ENCODE assay signal across 13 mouse cellular contexts in the genomic region with DNA sequence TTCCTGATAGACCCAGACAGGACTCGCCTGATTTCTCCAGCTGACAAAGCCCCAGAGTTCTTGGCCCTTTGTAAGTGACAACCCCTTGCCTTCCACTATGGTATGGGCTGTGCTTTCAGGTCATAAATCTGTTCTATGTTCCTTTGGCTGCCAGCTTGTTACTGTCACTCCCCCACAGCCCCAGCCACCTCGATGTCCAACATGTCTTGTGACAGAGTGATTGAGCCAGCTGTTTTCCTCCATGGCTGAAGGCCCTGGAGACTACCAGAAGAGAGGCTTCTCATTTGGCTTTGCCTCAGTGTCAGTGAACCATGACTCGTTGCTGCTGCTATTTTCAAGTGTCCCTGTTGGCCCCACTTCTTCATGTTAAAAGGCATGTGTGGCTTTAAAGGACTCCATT.
DNase-seq lines count a peak whose midpoint lies in the region; ATAC-seq lines count a peak whose summit lies in the region.
"Had no signal": no experiment of that assay in that cellular context is flagged by ENCODE, and none has a peak within 500 bp of the region (broad histone marks: within the 10 kb centered on the region; RNA-seq: fewer than 3 reads in every experiment).

No protein-coding gene starts in this region.

- DNase-seq in heart, adult 11 months = peak; percentile 87
- DNase-seq in heart, embryonic 10.5 days (ENCODE audit: low spot score) = no peak
- no peak for DNase-seq in neural tube, embryonic 11.5 days (ENCODE audit: low spot score)
- no peak for DNase-seq in adrenal gland, adult 2 months
- DNase-seq in adrenal gland, postnatal 14 days = no peak
- DNase-seq: cerebellum, adult 9-10 months; layer of hippocampus, postnatal 36 days had no signal

- no peaks in the 10 kb centered on the region for H3K4me1 ChIP-seq in heart, embryonic 10.5 days
- H3K4me1 ChIP-seq in neural tube, embryonic 11.5 days (ENCODE audit: control insufficient read depth, insufficient read depth, low read length) = no peaks in the 10 kb centered on the region
- H3K4me1 ChIP-seq in neural tube, embryonic 15.5 days = peaks cover 14% of the 10 kb centered on the region
- H3K4me1 ChIP-seq in lung, embryonic 16.5 days (replicated peaks; ENCODE audit: control insufficient read depth, insufficient read depth, low read length) = peaks cover 17% of the 10 kb centered on the region
- 0 out of 2 replicates have a peak, but pooled peaks cover 5% of the 10 kb centered on the region for H3K4me1 ChIP-seq in intestine, embryonic 16.5 days (ENCODE audit: control insufficient read depth, insufficient read depth, low read length)
- H3K4me1 ChIP-seq: forebrain, embryonic 15.5 days had no signal

- ATAC-seq in neural tube, embryonic 11.5 days (ENCODE audit: insufficient read depth, low FRiP score, low TSS enrichment) = peak; percentile 17; the same call in 1 of the 2 replicates
- ATAC-seq in neural tube, embryonic 15.5 days (ENCODE audit: low FRiP score) = no peak
- peak; percentile 93 for ATAC-seq in lung, embryonic 16.5 days (ENCODE audit: low read depth)
- ATAC-seq in intestine, embryonic 16.5 days = no peak
- ATAC-seq: forebrain, embryonic 15.5 days had no signal

- H3K9me3 ChIP-seq in heart, embryonic 10.5 days = no peaks in the 10 kb centered on the region
- H3K9me3 ChIP-seq in neural tube, embryonic 11.5 days (ENCODE audit: control insufficient read depth, low read length) = no peaks in the 10 kb centered on the region
- H3K9me3 ChIP-seq in neural tube, embryonic 15.5 days (replicated peaks) = no peaks in the 10 kb centered on the region
- no peaks in the 10 kb centered on the region for H3K9me3 ChIP-seq in lung, embryonic 16.5 days (ENCODE audit: control insufficient read depth, low read length)
- no peaks in the 10 kb centered on the region for H3K9me3 ChIP-seq in intestine, embryonic 16.5 days (ENCODE audit: control insufficient read depth, low read length)
- H3K9me3 ChIP-seq: embryonic facial prominence, embryonic 15.5 days; forebrain, embryonic 15.5 days; limb, embryonic 13.5 days had no signal

- no peaks in the 10 kb centered on the region for H3K27me3 ChIP-seq in heart, embryonic 10.5 days (ENCODE audit: insufficient read depth, poor library complexity, severe bottlenecking)
- no peaks in the 10 kb centered on the region for H3K27me3 ChIP-seq in neural tube, embryonic 11.5 days (ENCODE audit: control insufficient read depth, insufficient read depth, low read length)
- no peaks in the 10 kb centered on the region for H3K27me3 ChIP-seq in neural tube, embryonic 15.5 days (replicated peaks)
- H3K27me3 ChIP-seq in lung, embryonic 16.5 days (ENCODE audit: control insufficient read depth, insufficient read depth, low read depth, low read length) = peaks cover 3% of the 10 kb centered on the region; the same call in 1 of the 2 replicates
- H3K27me3 ChIP-seq in intestine, embryonic 16.5 days (replicated peaks; ENCODE audit: control insufficient read depth, insufficient read depth, low read length) = no peaks in the 10 kb centered on the region
- H3K27me3 ChIP-seq: embryonic facial prominence, embryonic 15.5 days; forebrain, embryonic 15.5 days; limb, embryonic 13.5 days had no signal

- no peaks in the 10 kb centered on the region for H3K36me3 ChIP-seq in heart, embryonic 10.5 days
- H3K36me3 ChIP-seq in neural tube, embryonic 11.5 days (ENCODE audit: control insufficient read depth, insufficient read depth, low read length) = no peaks in the 10 kb centered on the region
- no peaks in the 10 kb centered on the region for H3K36me3 ChIP-seq in neural tube, embryonic 15.5 days
- no peaks in the 10 kb centered on the region for H3K36me3 ChIP-seq in lung, embryonic 16.5 days (ENCODE audit: control insufficient read depth, insufficient read depth, low read length)
- no peaks in the 10 kb centered on the region for H3K36me3 ChIP-seq in intestine, embryonic 16.5 days (ENCODE audit: control insufficient read depth, insufficient read depth, low read length)
- H3K36me3 ChIP-seq: embryonic facial prominence, embryonic 15.5 days; forebrain, embryonic 15.5 days; limb, embryonic 13.5 days had no signal

- no peak overlapping the region for H3K9ac ChIP-seq in neural tube, embryonic 11.5 days (ENCODE audit: low read length)
- no peak overlapping the region for H3K9ac ChIP-seq in neural tube, embryonic 15.5 days (replicated peaks)
- no peak overlapping the region for H3K9ac ChIP-seq in lung, embryonic 16.5 days (ENCODE audit: low read length)
- H3K9ac ChIP-seq in intestine, embryonic 16.5 days (ENCODE audit: low read depth, low read length) = no peak overlapping the region
- H3K9ac ChIP-seq: embryonic facial prominence, embryonic 15.5 days; forebrain, embryonic 15.5 days; limb, embryonic 13.5 days had no signal

- WGBS in heart, embryonic 10.5 days = 68% methylated on average over 3 of the region's 3 CpGs
- 34% methylated on average over 3 of the region's 3 CpGs for WGBS in neural tube, embryonic 11.5 days
- WGBS in neural tube, embryonic 15.5 days = 49% methylated on average over 3 of the region's 3 CpGs
- 20% methylated on average over 3 of the region's 3 CpGs for WGBS in lung, embryonic 16.5 days
- WGBS in intestine, embryonic 16.5 days = 51% methylated on average over 3 of the region's 3 CpGs

- H3K27ac ChIP-seq in heart, embryonic 10.5 days = no peak overlapping the region
- no peak overlapping the region for H3K27ac ChIP-seq in neural tube, embryonic 11.5 days (ENCODE audit: low read depth, low read length)
- no peak overlapping the region for H3K27ac ChIP-seq in neural tube, embryonic 15.5 days (replicated peaks)
- H3K27ac ChIP-seq in lung, embryonic 16.5 days (ENCODE audit: low read length) = peak overlapping the region; percentile 39; the same call in 1 of the 2 replicates
- H3K27ac ChIP-seq in intestine, embryonic 16.5 days (ENCODE audit: low read length) = no peak overlapping the region
- H3K27ac ChIP-seq: embryonic facial prominence, embryonic 15.5 days; forebrain, embryonic 15.5 days; limb, embryonic 13.5 days had no signal

- no peak overlapping the region for H3K4me3 ChIP-seq in heart, embryonic 10.5 days
- no peak overlapping the region for H3K4me3 ChIP-seq in neural tube, embryonic 11.5 days (ENCODE audit: low read depth, low read length)
- no peak overlapping the region for H3K4me3 ChIP-seq in neural tube, embryonic 15.5 days (replicated peaks)
- H3K4me3 ChIP-seq in lung, embryonic 16.5 days (ENCODE audit: low read length) = no peak overlapping the region
- H3K4me3 ChIP-seq in intestine, embryonic 16.5 days (ENCODE audit: low read length) = no peak overlapping the region
- H3K4me3 ChIP-seq: embryonic facial prominence, embryonic 15.5 days; forebrain, embryonic 15.5 days; limb, embryonic 13.5 days had no signal

- no peak overlapping the region for H3K4me2 ChIP-seq in neural tube, embryonic 11.5 days (ENCODE audit: low read depth)
- no peak overlapping the region for H3K4me2 ChIP-seq in neural tube, embryonic 15.5 days
- no peak overlapping the region for H3K4me2 ChIP-seq in lung, embryonic 16.5 days (ENCODE audit: low read depth, low read length)
- no peak overlapping the region for H3K4me2 ChIP-seq in intestine, embryonic 16.5 days (ENCODE audit: low read depth, low read length)
- H3K4me2 ChIP-seq: embryonic facial prominence, embryonic 15.5 days; forebrain, embryonic 15.5 days; limb, embryonic 13.5 days had no signal

Comparison
In these comparisons a context has a peak if more than half of its experiments do, and no peak if none do; other contexts are left out.
1. ATAC-seq: peak in neural tube, embryonic 11.5 days (single experiment) and lung, embryonic 16.5 days (single experiment); none in neural tube, embryonic 15.5 days (single experiment) and intestine, embryonic 16.5 days (single experiment).